Comparison of ENCODE assay signal across 8 mouse cellular contexts in the genomic region with DNA sequence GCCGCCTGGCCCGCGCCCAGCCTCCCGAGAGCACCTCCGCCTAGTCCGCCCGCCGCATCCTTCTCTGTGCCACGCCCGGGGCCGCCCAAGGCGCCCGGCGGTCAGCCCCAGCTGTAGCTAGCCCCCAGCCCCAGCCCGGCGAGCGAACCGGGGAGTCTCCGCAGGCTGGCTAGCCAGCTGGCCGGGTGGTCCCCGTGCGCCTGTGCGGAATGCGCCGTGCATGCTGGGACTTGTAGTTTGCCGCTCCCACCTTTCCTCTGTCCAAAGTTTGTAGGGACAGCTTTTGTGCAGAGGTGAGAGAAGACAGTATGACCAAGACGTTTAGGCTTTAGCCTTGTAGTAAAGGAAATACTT. TPM values are rescaled to one million over a fixed set of nuclear protein-coding genes. Genes with fewer than 3 reads are reported as not detected.
DNase-seq lines count a peak whose midpoint lies in the region; ATAC-seq and TF ChIP-seq lines count a peak whose summit lies in the region.

A gene (minus strand): TSS at position 195 of the 354 bp plus-strand sequence.

- H3K4me2 ChIP-seq in embryonic facial prominence, embryonic 14.5 days (ENCODE audit: low read depth, low read length): peak within 1 kb of the TSS; percentile 97
- H3K4me2 ChIP-seq in heart, embryonic 11.5 days: peak within 1 kb of the TSS; percentile 97
- H3K4me2 ChIP-seq in kidney, embryonic 15.5 days: peak within 1 kb of the TSS; percentile 86
- H3K4me2 ChIP-seq in neural tube, embryonic 13.5 days: peak within 1 kb of the TSS; percentile 84

- H3K27ac ChIP-seq in spleen, adult 2 months (ENCODE audit: insufficient read depth, low read length): no peak within 1 kb of the TSS
- no peak within 1 kb of the TSS for H3K27ac ChIP-seq in embryonic facial prominence, embryonic 14.5 days (replicated peaks; ENCODE audit: low read depth, low read length)
- no peak within 1 kb of the TSS for H3K27ac ChIP-seq in heart, embryonic 11.5 days (ENCODE audit: low read depth, low read length)
- H3K27ac ChIP-seq in kidney, embryonic 15.5 days: no peak within 1 kb of the TSS
- H3K27ac ChIP-seq in neural tube, embryonic 13.5 days (replicated peaks): peak within 1 kb of the TSS; percentile 80

- no peaks in the 10 kb centered on the region for H3K4me1 ChIP-seq in spleen, adult 2 months (ENCODE audit: control insufficient read depth, insufficient read depth, insufficient read length)
- H3K4me1 ChIP-seq in embryonic facial prominence, embryonic 14.5 days (ENCODE audit: control insufficient read depth, insufficient read depth, low read length): peaks cover 12% of the 10 kb centered on the region
- H3K4me1 ChIP-seq in heart, embryonic 11.5 days (ENCODE audit: control insufficient read depth, insufficient read depth, low read length): peaks cover 9% of the 10 kb centered on the region; the same call in 1 of the 2 replicates
- peaks cover 12% of the 10 kb centered on the region for H3K4me1 ChIP-seq in kidney, embryonic 15.5 days
- peaks cover 19% of the 10 kb centered on the region for H3K4me1 ChIP-seq in neural tube, embryonic 13.5 days (replicated peaks)

- 5% methylated on average over 27 of the region's 27 CpGs for WGBS in spleen, adult 2 months
- 0% methylated on average over 18 of the region's 27 CpGs for WGBS in embryonic facial prominence, embryonic 14.5 days
- under 1% methylated on average over 27 of the region's 27 CpGs for WGBS in heart, embryonic 11.5 days (ENCODE audit: insufficient replicate concordance)
- under 1% methylated on average over 27 of the region's 27 CpGs for WGBS in kidney, embryonic 15.5 days
- under 1% methylated on average over 27 of the region's 27 CpGs for WGBS in neural tube, embryonic 13.5 days

- H3K9ac ChIP-seq in embryonic facial prominence, embryonic 14.5 days (ENCODE audit: low read depth, low read length): peak within 1 kb of the TSS; percentile 84
- H3K9ac ChIP-seq in heart, embryonic 11.5 days (ENCODE audit: low read depth, low read length): peak within 1 kb of the TSS; percentile 86
- H3K9ac ChIP-seq in kidney, embryonic 15.5 days: peak within 1 kb of the TSS; percentile 82
- H3K9ac ChIP-seq in neural tube, embryonic 13.5 days: peak within 1 kb of the TSS; percentile 92

- H3K4me3 ChIP-seq in spleen, adult 2 months (ENCODE audit: extremely low read depth, insufficient read depth, insufficient read length): peak within 1 kb of the TSS; percentile 34; the same call in 1 of the 2 replicates
- H3K4me3 ChIP-seq in embryonic facial prominence, embryonic 14.5 days (ENCODE audit: low read depth, low read length): peak within 1 kb of the TSS; percentile 91
- H3K4me3 ChIP-seq in heart, embryonic 11.5 days (ENCODE audit: low read depth, low read length): peak within 1 kb of the TSS; percentile 95
- H3K4me3 ChIP-seq in kidney, embryonic 15.5 days (replicated peaks): peak within 1 kb of the TSS; percentile 86
- H3K4me3 ChIP-seq in neural tube, embryonic 13.5 days: peak within 1 kb of the TSS; percentile 84

- H3K9me3 ChIP-seq in embryonic facial prominence, embryonic 14.5 days (ENCODE audit: control insufficient read depth, low read length): no peaks in the 10 kb centered on the region
- no peaks in the 10 kb centered on the region for H3K9me3 ChIP-seq in heart, embryonic 11.5 days (replicated peaks; ENCODE audit: control insufficient read depth, low read length)
- no peaks in the 10 kb centered on the region for H3K9me3 ChIP-seq in kidney, embryonic 15.5 days (replicated peaks)
- H3K9me3 ChIP-seq in neural tube, embryonic 13.5 days: no peaks in the 10 kb centered on the region

- peaks cover 3% of the 10 kb centered on the region for H3K27me3 ChIP-seq in spleen, adult 2 months (ENCODE audit: control insufficient read depth, insufficient read depth, low read length)
- H3K27me3 ChIP-seq in embryonic facial prominence, embryonic 14.5 days (replicated peaks; ENCODE audit: control insufficient read depth, insufficient read depth, low read length): peaks cover 10% of the 10 kb centered on the region; the same call in 1 of the 2 replicates
- H3K27me3 ChIP-seq in heart, embryonic 11.5 days (ENCODE audit: control insufficient read depth, insufficient read depth, low read length): 0 out of 2 replicates have a peak, but pooled peaks cover 2% of the 10 kb centered on the region
- H3K27me3 ChIP-seq in kidney, embryonic 15.5 days: peaks cover 17% of the 10 kb centered on the region; the same call in 1 of the 2 replicates
- 0 out of 2 replicates have a peak, but pooled peaks cover 10% of the 10 kb centered on the region for H3K27me3 ChIP-seq in neural tube, embryonic 13.5 days

- DNase-seq in spleen, adult 2 months (ENCODE audit: low read depth in 1 of 2, low spot score in 2 of 2): no peak
- DNase-seq in spleen, adult 18-20 months: no peak
- DNase-seq in embryonic facial prominence, embryonic 14.5 days (ENCODE audit: low spot score): peak; percentile 81
- DNase-seq in liver: peak; percentile 47
- peak; percentile 66 for DNase-seq in urinary bladder, postnatal 25 days (ENCODE audit: low spot score)

- ATAC-seq in embryonic facial prominence, embryonic 14.5 days (ENCODE audit: low read depth): peak; percentile 93
- ATAC-seq in heart, embryonic 11.5 days (replicated peaks; ENCODE audit: insufficient number of reproducible peaks, low FRiP score, low TSS enrichment): peak; percentile 55; the same call in 1 of the 2 replicates
- ATAC-seq in kidney, embryonic 15.5 days (replicated peaks; ENCODE audit: low FRiP score): peak; percentile 96
- ATAC-seq in neural tube, embryonic 13.5 days (ENCODE audit: low read depth): peak; percentile 97

- no peaks in the 10 kb centered on the region for H3K36me3 ChIP-seq in spleen, adult 2 months (ENCODE audit: control insufficient read depth, insufficient read depth, low read length)
- H3K36me3 ChIP-seq in embryonic facial prominence, embryonic 14.5 days (ENCODE audit: control insufficient read depth, insufficient read depth, low read length): no peaks in the 10 kb centered on the region
- H3K36me3 ChIP-seq in heart, embryonic 11.5 days (ENCODE audit: control insufficient read depth, insufficient read depth, low read length): no peaks in the 10 kb centered on the region
- H3K36me3 ChIP-seq in kidney, embryonic 15.5 days: no peaks in the 10 kb centered on the region
- H3K36me3 ChIP-seq in neural tube, embryonic 13.5 days: no peaks in the 10 kb centered on the region

- TF ChIP-seq CTCF in spleen, adult 2 months (IDR thresholded peaks at IDR 0.05; ENCODE audit: extremely low read depth, insufficient read depth, insufficient read length, insufficient replicate concordance): no peak

- TF ChIP-seq POLR2A in spleen, adult 2 months (IDR thresholded peaks at IDR 0.05; ENCODE audit: low read depth, low read length): no peak

RNA-seq across cellular contexts. Expression of the gene that starts here (rescaled TPM):
- 0.35 and 0.52 TPM in 2 replicates for polyA plus RNA-seq in spleen, adult 2 months (2012; rRNA removed)
- polyA plus RNA-seq in embryonic facial prominence, embryonic 14.5 days (2014; fragmentation: Nextera tagmentation; extraction: Ambion mirVana): 7.6 and 8.1 TPM in 2 replicates
- 10.1 and 12.4 TPM in 2 replicates for polyA plus RNA-seq in heart, embryonic 11.5 days (2014; fragmentation: Nextera tagmentation; extraction: Ambion mirVana)
- 7.1 and 7.4 TPM in 2 replicates for polyA plus RNA-seq in kidney, embryonic 15.5 days (2015; fragmentation: Nextera tagmentation; extraction: Ambion mirVana)
- polyA plus RNA-seq in neural tube, embryonic 13.5 days (2015; fragmentation: Nextera tagmentation; extraction: Ambion mirVana): 10.3 and 11.5 TPM in 2 replicates

Comparison
In these comparisons a context has a peak if more than half of its experiments do, and no peak if none do; other contexts are left out.
1. DNase-seq: peak in embryonic facial prominence, embryonic 14.5 days (single experiment), liver (single experiment) and urinary bladder, postnatal 25 days (single experiment); none in spleen, adult 2 months (0 of 2) and spleen, adult 18-20 months (0 of 2).
2. H3K4me3 ChIP-seq: peak in every context shown above with its lines; median percentile 95 in heart, embryonic 11.5 days; 91 in embryonic facial prominence, embryonic 14.5 days; 86 in kidney, embryonic 15.5 days; 84 in neural tube, embryonic 13.5 days; 34 in spleen, adult 2 months.
3. Peak in every context shown above with its lines, with median percentiles within 50 percentile points of each other: ATAC-seq, H3K4me2 ChIP-seq and H3K9ac ChIP-seq.